Mouse (Mus musculus): ENCODE data around the gene Allc.

Allc gene

GRCm38 (mm10) chr12:28584036-28584435, 1.7 kb upstream of the Allc start:
- DNase-seq (ENCODE audit: low spot score in 2 of 2): no peak

DNA sequence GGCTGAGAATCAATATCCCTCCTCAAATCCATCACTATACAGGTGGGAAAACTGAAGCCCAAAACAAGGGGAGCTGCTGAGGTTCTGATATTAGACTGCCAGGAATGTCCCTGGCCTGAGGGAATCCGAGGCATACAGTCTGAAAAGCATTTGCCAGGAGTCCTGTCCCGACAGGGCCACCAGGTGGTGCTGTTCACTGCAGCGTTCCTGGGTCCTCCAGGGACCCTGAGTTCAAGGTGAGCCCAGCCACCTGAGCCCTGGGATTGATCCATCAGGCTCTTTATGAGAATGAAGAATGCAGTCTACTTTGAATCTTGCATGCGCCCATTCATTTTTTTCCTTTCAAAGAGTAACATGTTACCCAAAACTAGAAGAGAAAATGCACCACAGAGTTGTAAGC, 3.2 kb downstream of the Allc start:
- DNase-seq (ENCODE audit: low spot score in 2 of 2): no peak

DNA sequence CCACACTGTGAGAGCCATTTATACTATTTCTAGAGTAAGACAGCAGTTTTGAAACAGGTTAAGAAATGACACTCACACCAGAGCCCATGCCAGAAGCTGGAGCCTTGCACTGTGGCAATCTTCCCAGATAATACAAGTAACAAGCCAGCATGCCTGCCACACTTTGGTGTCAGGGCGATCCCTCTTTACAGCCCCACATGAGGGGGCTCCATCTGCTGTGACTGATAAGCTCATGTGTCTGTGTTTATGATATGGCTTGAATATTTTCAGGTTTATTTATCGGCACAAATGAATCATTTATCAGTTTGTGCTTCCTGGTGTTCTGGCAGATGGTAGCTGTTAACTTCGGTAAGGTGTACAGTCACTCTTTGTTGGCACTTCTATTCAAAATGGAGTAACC, 4.2 kb downstream of the Allc start:
- DNase-seq (ENCODE audit: low spot score in 2 of 2): no peak

DNA sequence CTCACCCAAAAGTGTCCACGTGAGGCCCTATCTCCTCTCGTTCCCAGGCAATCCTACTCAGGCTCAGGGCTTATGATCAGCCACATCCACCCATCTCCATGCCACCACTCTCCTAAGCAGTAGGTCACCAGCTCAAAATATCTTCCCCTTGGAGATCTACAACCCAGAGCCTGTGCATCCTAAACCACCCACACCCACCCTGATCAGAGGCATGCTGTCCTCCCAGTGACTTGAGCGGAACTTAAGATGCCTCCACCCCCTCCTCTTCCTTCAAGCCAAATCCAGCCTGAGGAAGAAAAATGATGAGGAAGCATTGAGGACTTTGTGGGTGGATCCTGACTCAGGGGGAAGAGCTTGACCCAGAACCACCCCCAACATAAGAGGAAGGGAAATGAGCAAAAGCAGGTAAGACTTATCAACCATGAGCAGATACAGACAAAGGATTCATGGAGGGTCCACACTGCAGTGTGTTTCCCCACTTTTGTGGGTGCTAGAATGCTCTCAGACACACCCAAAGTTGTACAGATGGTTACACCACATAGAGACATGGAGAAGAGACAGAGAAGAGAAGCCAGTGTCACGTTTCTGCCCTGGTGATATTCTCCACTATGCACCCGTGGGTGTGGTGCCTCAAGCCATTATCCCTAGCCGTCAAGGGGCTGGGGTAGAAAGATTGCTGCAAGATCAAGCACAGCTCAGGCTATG, 6.8 kb downstream of the Allc start:
- no peak for DNase-seq (ENCODE audit: low spot score in 2 of 2)

DNA sequence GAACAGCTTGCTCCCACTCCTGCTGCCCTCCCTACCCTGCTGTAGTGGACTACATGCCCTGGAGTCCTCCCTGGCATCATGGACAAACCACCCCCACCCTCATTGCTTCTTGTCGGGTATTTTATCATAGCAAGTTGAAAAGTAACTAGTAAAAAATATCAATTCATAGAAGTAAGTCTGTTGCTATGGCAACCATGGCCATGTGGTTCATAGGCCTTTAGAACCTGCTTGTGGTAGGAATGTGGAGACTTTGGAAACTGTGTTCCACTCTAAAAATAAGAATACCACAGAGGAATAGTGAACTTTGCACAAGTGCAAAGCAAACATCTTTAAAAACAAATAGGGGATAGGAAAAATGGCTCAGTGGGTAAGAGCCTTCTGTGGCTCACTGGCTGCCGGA, 10.1 kb downstream of the Allc start:
- no peak for DNase-seq (ENCODE audit: low spot score in 2 of 2)

GRCm38 (mm10) chr12:28552299-28552698, 30.0 kb downstream of the Allc start, which contains the start of gene Dcdc2c:
Dcdc2c (minus strand) TSS chr12:28552399.
- DNase-seq (ENCODE audit: low spot score in 2 of 2): no peak

GRCm38 (mm10) chr12:28551775-28552174, 30.5 kb downstream of the Allc start:
- DNase-seq (ENCODE audit: low spot score in 2 of 2): no peak

- DNase-seq (ENCODE audit: low spot score in 2 of 2): no peak
Measured at GRCm38 (mm10) chr12:28548887-28549286, 33.4 kb downstream of the Allc start.

- no peak for DNase-seq (ENCODE audit: low spot score in 2 of 2)
Measured at GRCm38 (mm10) chr12:28514264-28514775, 68.0 kb downstream of the Allc start.

DNA sequence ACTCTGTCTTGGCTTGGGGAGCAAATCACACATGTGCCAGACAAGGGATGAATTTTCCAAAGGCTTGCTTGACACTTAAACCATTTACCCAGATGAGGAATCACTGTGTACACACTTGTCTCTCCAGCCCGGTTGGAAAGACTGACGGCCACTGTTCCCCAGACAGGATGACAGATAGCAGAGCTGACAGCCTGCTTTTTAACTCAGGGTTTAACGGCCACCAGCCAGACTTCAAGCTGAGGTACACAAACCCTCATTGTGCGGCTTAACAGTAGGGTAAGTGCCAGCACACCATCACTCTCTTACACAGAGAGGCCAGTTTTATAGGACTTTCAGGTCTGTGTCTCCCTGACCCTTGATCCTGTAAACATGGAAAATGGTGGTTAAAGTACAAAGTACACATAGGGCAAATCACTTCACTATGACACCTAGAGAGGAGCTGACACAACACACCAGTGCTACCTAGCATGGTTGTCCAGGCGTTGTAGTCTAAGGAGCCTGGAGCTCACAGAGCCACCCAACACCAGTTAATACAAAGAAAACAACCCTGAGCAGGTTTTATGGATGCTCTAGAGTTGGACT, 72.5 kb downstream of the Allc start:
- DNase-seq (ENCODE audit: low spot score in 2 of 2): no peak

All from right cerebral cortex, postnatal 36 days (tissue).